9 mouse cellular contexts compared by ENCODE assay signal in the genomic region with DNA sequence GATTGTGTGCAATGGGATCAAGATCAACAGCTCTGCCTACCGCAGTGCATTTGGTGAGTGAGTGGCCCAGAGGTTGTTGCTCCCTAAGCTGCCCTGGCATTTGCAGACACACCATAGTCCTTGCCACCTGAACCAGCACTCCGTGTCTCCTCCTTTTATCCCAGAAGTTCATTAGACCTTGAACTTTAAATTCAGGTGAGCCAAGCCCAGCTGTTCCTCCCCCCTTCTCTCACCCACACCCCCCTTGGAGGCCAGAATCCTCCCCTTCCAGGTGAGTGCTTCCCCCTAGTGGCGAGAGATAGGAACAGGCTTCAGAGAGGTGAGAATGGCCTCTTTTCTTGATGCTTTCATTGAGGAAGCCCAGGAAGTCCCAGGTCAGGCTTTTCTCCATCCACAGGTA. TPM values are rescaled to one million over a fixed set of nuclear protein-coding genes. Genes with fewer than 3 reads are reported as not detected.
DNase-seq lines count a peak whose midpoint lies in the region; ATAC-seq and TF ChIP-seq lines count a peak whose summit lies in the region.
"Had no signal": no experiment of that assay in that cellular context is flagged by ENCODE, and none has a peak within 500 bp of the region (broad histone marks: within the 10 kb centered on the region; RNA-seq: fewer than 3 reads in every experiment).

No protein-coding gene starts in this region.

- TF ChIP-seq CTCF in gastrocnemius, adult 2 months (IDR thresholded peaks at IDR 0.05): peak; percentile 92
- TF ChIP-seq CTCF in olfactory bulb, adult 2 months (IDR thresholded peaks at IDR 0.05; ENCODE audit: insufficient read depth, low read depth, low read length): peak; percentile 85

- DNase-seq in gastrocnemius, adult 2 months: no peak
- DNase-seq in gastrocnemius, postnatal 14 days: no peak
- peak; percentile 55 for DNase-seq in A20 (ENCODE audit: low read depth, low spot score)
- peak; percentile 73 for DNase-seq in ZHBTc4 (ENCODE audit: low read depth, low spot score)
- peak; percentile 60 for DNase-seq in kidney, adult 18-20 months
- DNase-seq in right cerebral cortex, adult 18-20 months: no peak

- no peak overlapping the region for H3K4me3 ChIP-seq in gastrocnemius, adult 2 months
- no peak overlapping the region for H3K4me3 ChIP-seq in olfactory bulb, adult 2 months (ENCODE audit: insufficient read depth, low read depth, low read length)
- H3K4me3 ChIP-seq: embryonic facial prominence, embryonic 12.5 days had no signal

- 57% methylated on average over 3 of the region's 3 CpGs for WGBS in olfactory bulb, adult 2 months

- H3K27ac ChIP-seq in gastrocnemius, adult 2 months: no peak overlapping the region
- no peak overlapping the region for H3K27ac ChIP-seq in olfactory bulb, adult 2 months (ENCODE audit: insufficient read depth, low read depth, low read length)
- H3K27ac ChIP-seq: embryonic facial prominence, embryonic 12.5 days had no signal

- TF ChIP-seq POLR2A in olfactory bulb, adult 2 months (IDR thresholded peaks at IDR 0.05; ENCODE audit: insufficient read depth, low read depth, low read length): no peak

- H3K4me1 ChIP-seq in olfactory bulb, adult 2 months (ENCODE audit: control insufficient read depth, insufficient read depth, low read length): peaks cover 11% of the 10 kb centered on the region
- H3K4me1 ChIP-seq: embryonic facial prominence, embryonic 12.5 days had no signal

- ATAC-seq in inflammation-experienced regulatory T-cells, adult 6 months: no peak

- intact Hi-C loops in gastrocnemius, adult 2 months (cut with DNase I): loop anchor here (2.0 to 5.0 kb wide), 2 partner anchors 16 to 62 kb away; no protein-coding TSS in a partner anchor
- intact Hi-C loops in gastrocnemius, postnatal 14 days (cut with DNase I; ENCODE audit: low total_unique reads): no loop called here

RNA-seq across cellular contexts. Expression of a gene that starts 19.3 kb away (rescaled TPM):
- 10 to 100 TPM; 13.9 to 19.7 TPM for total RNA-seq in gastrocnemius, adult 2 months (2021)
- total RNA-seq in gastrocnemius, postnatal 14 days (2021): 10 to 100 TPM; 11.5 to 12.9 TPM
- not detected in 2 replicates for polyA plus RNA-seq in olfactory bulb, adult 2 months (2012; ENCODE audit: insufficient read depth, insufficient read length, low replicate concordance, missing spikeins)
- polyA plus RNA-seq in inflammation-experienced regulatory T-cells, adult 6 months (2017; shearing (Covaris generic)): 1 to 10 TPM; 2.7 to 4.1 (median 3.5) TPM

RNA-seq across cellular contexts. Expression of a gene that starts 39.1 kb away (rescaled TPM):
- 10 to 100 TPM; 12.3 to 14.4 TPM for total RNA-seq in gastrocnemius, adult 2 months (2021)
- total RNA-seq in gastrocnemius, postnatal 14 days (2021): 10 to 100 TPM; 11.8 to 14.3 TPM
- not detected in 2 replicates for polyA plus RNA-seq in olfactory bulb, adult 2 months (2012; ENCODE audit: insufficient read depth, insufficient read length, low replicate concordance, missing spikeins)
- polyA plus RNA-seq in inflammation-experienced regulatory T-cells, adult 6 months (2017; shearing (Covaris generic)): 1 to 10 TPM; 1.5 to 4.1 (median 3.5) TPM

RNA-seq across cellular contexts. Expression of a gene that starts 49.6 kb away (rescaled TPM):
- total RNA-seq in gastrocnemius, adult 2 months (2021): 1 to 10 TPM in 1 of 2 experiments, under 1 TPM in 1; 0.36 to 1.1 TPM
- total RNA-seq in gastrocnemius, postnatal 14 days (2021): 1 to 10 TPM; 2.6 to 2.7 TPM
- not detected in 2 replicates for polyA plus RNA-seq in olfactory bulb, adult 2 months (2012; ENCODE audit: insufficient read depth, insufficient read length, low replicate concordance, missing spikeins)
- polyA plus RNA-seq in inflammation-experienced regulatory T-cells, adult 6 months (2017; shearing (Covaris generic)): not detected

RNA-seq across cellular contexts. Expression of a gene that starts 54.3 kb away (rescaled TPM):
- total RNA-seq in gastrocnemius, adult 2 months (2021): 100 to 1,000 TPM; 129 to 145 TPM
- 100 to 1,000 TPM; 100 to 114 TPM for total RNA-seq in gastrocnemius, postnatal 14 days (2021)
- polyA plus RNA-seq in olfactory bulb, adult 2 months (2012; ENCODE audit: insufficient read depth, insufficient read length, low replicate concordance, missing spikeins): 703 TPM in 1 of 2 replicates, not detected in the other
- polyA plus RNA-seq in inflammation-experienced regulatory T-cells, adult 6 months (2017; shearing (Covaris generic)): 100 to 1,000 TPM in 1 of 3 experiments, 10 to 100 TPM in 2; 74.7 to 118 (median 98.1) TPM

Comparison
In these comparisons a context has a peak if more than half of its experiments do, and no peak if none do; other contexts are left out.
1. DNase-seq: peak in A20 (single experiment), ZHBTc4 (single experiment) and kidney, adult 18-20 months (single experiment); none in gastrocnemius, adult 2 months (single experiment), gastrocnemius, postnatal 14 days (single experiment) and right cerebral cortex, adult 18-20 months (single experiment).